Mouse (Mus musculus) heart, embryonic 15.5 days (tissue): ENCODE measurements at regions not wholly inside any gene's neighbourhood (a gene's known extent, or its start where the extent isn't known, plus 50 kb on each side); places are given as distances from the start of the nearest gene placed in this dataset.

Experiments
- ATAC-seq: fragments of 200-750 bp; cut with Nextera tagmentation; replicated peaks from 2 replicates; pipeline ENCODE4 v1.8.0; 2017; ENCODE audit warnings: low read depth, moderate TSS enrichment; ENCODE audit not compliant: insufficient number of reproducible peaks, insufficient read depth, low FRiP score
- H3K27ac ChIP-seq: fragments of 300-500 bp; sonication (generic); 2 replicates; pipeline ENCODE4 v1.5.1; 2015; ENCODE audit warnings: mild to moderate bottlenecking, inconsistent platforms
- H3K27me3 ChIP-seq: fragments of 300-500 bp; sonication (generic); 2 replicates; pipeline ENCODE4 v1.6.1; 2015; ENCODE audit warnings: inconsistent platforms
- H3K36me3 ChIP-seq: fragments of 300-500 bp; sonication (generic); 2 replicates; pipeline ENCODE4 v1.6.1; 2015; ENCODE audit warnings: mild to moderate bottlenecking, inconsistent platforms
- H3K4me1 ChIP-seq: fragments of 300-500 bp; sonication (generic); replicated peaks from 2 replicates; pipeline ENCODE4 v1.6.1; 2015; ENCODE audit warnings: inconsistent platforms
- H3K4me2 ChIP-seq: fragments of 300-500 bp; sonication (generic); 2 replicates; pipeline ENCODE4 v1.6.1; 2015; ENCODE audit warnings: inconsistent platforms, mild to moderate bottlenecking, moderate library complexity
- H3K4me3 ChIP-seq: fragments of 300-500 bp; sonication (generic); 2 replicates; pipeline ENCODE4 v1.5.1; 2015; ENCODE audit warnings: mild to moderate bottlenecking, inconsistent platforms
- H3K9ac ChIP-seq: fragments of 300-500 bp; sonication (generic); 2 replicates; pipeline ENCODE4 v1.6.1; 2015; ENCODE audit warnings: mild to moderate bottlenecking, inconsistent platforms
- H3K9me3 ChIP-seq: fragments of 300-500 bp; sonication (generic); replicated peaks from 2 replicates; pipeline ENCODE4 v1.6.1; 2016; ENCODE audit warnings: inconsistent platforms
- WGBS: fragments of 180-500 bp; shearing (Covaris S2); methylation state at CpG from one replicate; pipeline ENCODE4 v1.1.7; 2015; ENCODE audit warnings: mixed read lengths; 5-methylcytosine and 5-hydroxymethylcytosine counted together

GRCm38 (mm10) chr10:30257889-30258288, 57.5 kb upstream of the Cenpw start:
- H3K27me3 ChIP-seq, result no peaks in the 10 kb centered on the region
- WGBS, result 64% methylated on average over 4 of the region's 4 CpGs
- H3K4me1 ChIP-seq, result no peaks in the 10 kb centered on the region
- H3K4me3 ChIP-seq, result no peak overlapping the region
- no peaks in the 10 kb centered on the region for H3K36me3 ChIP-seq
- H3K9ac ChIP-seq, result no peak overlapping the region
- H3K27ac ChIP-seq, result no peak overlapping the region
- H3K9me3 ChIP-seq, result no peaks in the 10 kb centered on the region
- H3K4me2 ChIP-seq, result no peak overlapping the region
- no peak for ATAC-seq
